Mouse (Mus musculus): ENCODE results near the gene Srsf3. TPM values are rescaled to one million over a fixed set of nuclear protein-coding genes. Genes with fewer than 3 reads are reported as not detected.
"Not testable (repeated sequence)": the region's sequence is repeated elsewhere in the genome, so short reads cannot be mapped to it uniquely, and the experiment has no call there.

Srsf3 gene
- polyA plus RNA-seq, 1 experiment from 2014 or later: 403 TPM

- no peak for ATAC-seq (ENCODE audit: low FRiP score)
- H3K4me2 ChIP-seq: no peak overlapping the region
- no peak overlapping the region; the same call in 1 of the 2 replicates for H3K27ac ChIP-seq (replicated peaks)
- H3K36me3 ChIP-seq: no peaks in the 10 kb centered on the region
- H3K27me3 ChIP-seq (replicated peaks): no peaks in the 10 kb centered on the region
- no peaks in the 10 kb centered on the region for H3K9me3 ChIP-seq (replicated peaks)
- 78% methylated on average over 8 of the region's 8 CpGs for WGBS
- no peak overlapping the region for H3K4me3 ChIP-seq (replicated peaks)
- peaks cover 39% of the 10 kb centered on the region for H3K4me1 ChIP-seq
- H3K9ac ChIP-seq (replicated peaks): no peak overlapping the region
These were observed 26.1 kb downstream of the Srsf3 start for GRCm38 (mm10) chr17:29058487-29058886.

GRCm38 (mm10) chr17:29059581-29059980, 27.2 kb downstream of the Srsf3 start:
- Histone ChIP-seq H3K36me3 (no peaks in the 10 kb centered on the region), H3K4me2 (no peak overlapping the region)
- WGBS: 92% methylated on average over 3 of the region's 3 CpGs

DNA sequence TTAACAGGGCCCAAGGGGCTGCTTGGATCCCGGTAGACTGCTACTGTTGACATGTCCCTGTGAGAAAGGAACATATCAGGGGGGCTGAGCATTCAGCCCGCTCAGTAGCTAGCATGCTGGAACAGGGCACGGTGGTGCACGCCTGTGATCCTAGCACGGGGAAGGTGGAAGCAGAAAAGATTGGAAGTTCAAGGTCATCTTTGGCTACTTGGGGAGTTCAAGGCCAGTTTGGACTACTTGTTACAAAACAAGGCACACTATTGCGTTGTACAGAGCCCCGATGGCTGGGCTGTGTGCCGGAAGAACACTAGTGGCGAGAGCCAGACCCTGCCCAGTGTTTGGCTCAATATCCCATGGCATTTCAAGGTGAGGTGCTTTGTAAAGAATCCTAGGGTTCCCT, 28.5 kb downstream of the Srsf3 start:
- Histone ChIP-seq H3K9ac (replicated peaks) (no peak overlapping the region), H3K27ac (replicated peaks) (no peak overlapping the region), H3K27me3 (replicated peaks) (no peaks in the 10 kb centered on the region), H3K36me3 (no peaks in the 10 kb centered on the region), H3K9me3 (replicated peaks) (no peaks in the 10 kb centered on the region), H3K4me3 (replicated peaks) (no peak overlapping the region), H3K4me1 (peaks cover 33% of the 10 kb centered on the region), H3K4me2 (no peak overlapping the region)
- WGBS: 85% methylated on average over 9 of the region's 9 CpGs
- ATAC-seq (ENCODE audit: low FRiP score): no peak

More at GRCm38 (mm10) chr17:29059581-29059980, 27.2 kb downstream of the Srsf3 start:
- no peaks in the 10 kb centered on the region for H3K9me3 ChIP-seq (replicated peaks)
- no peaks in the 10 kb centered on the region for H3K27me3 ChIP-seq (replicated peaks)
- peaks cover 33% of the 10 kb centered on the region for H3K4me1 ChIP-seq
- no peak overlapping the region for H3K4me3 ChIP-seq (replicated peaks)
- no peak overlapping the region for H3K27ac ChIP-seq (replicated peaks)
- ATAC-seq (ENCODE audit: low FRiP score): no peak
- no peak overlapping the region for H3K9ac ChIP-seq (replicated peaks)

DNA sequence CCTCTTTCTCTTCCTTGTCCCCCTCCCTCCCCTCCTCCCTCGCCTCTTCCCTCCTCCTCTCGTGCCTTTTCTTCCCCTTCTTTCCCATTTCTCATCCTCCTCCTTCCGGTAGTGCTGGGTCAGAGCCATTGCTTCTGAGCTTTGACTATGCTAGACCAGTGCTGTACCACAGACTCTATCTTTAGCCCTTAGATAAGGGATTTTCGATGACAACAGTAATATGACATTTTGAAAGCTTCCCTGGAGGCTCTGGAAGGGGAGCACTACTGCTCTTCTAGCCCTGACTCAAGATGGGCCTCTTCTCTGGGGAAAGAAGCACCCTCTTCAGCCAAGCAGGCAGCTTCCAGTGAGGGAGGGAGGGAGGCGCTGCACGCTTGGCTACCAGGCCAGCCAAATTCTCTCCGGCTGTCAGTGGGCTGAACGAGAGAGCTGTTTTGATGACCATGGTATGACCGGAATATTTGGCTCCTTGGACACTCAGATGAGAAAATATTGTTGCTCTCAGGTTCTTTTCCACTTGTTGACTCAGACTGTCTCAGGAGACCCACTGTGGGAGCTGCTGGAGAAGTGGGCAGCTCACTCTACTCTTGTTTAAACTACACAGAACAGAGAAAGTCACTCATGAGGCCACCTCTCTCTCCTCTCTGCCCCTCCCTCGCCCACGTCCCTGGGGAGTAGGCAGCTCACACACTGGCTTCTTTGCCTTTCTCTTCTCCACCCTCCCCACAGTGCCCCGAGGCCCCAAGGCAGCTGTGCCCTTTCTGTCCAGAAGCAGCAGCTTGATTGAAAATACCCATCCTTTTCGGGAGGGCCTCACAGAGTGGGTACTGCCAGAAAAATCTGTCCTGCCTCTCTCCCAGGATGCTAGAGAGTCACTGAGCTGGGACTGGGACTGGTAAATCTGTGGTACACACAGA, 29.9 kb downstream of the Srsf3 start:
- Histone ChIP-seq H3K27ac (replicated peaks) (0 out of 2 replicates have a peak overlapping the region, but pooled peaks have one; percentile 18), H3K4me3 (replicated peaks) (no peak overlapping the region), H3K4me2 (no peak overlapping the region), H3K27me3 (replicated peaks) (no peaks in the 10 kb centered on the region), H3K36me3 (no peaks in the 10 kb centered on the region), H3K4me1 (peaks cover 22% of the 10 kb centered on the region), H3K9me3 (replicated peaks) (no peaks in the 10 kb centered on the region), H3K9ac (replicated peaks) (0 out of 2 replicates have a peak overlapping the region, but pooled peaks have one; percentile 10)
- WGBS: 53% methylated on average over 13 of the region's 13 CpGs
- no peak for ATAC-seq (ENCODE audit: low FRiP score)

DNA sequence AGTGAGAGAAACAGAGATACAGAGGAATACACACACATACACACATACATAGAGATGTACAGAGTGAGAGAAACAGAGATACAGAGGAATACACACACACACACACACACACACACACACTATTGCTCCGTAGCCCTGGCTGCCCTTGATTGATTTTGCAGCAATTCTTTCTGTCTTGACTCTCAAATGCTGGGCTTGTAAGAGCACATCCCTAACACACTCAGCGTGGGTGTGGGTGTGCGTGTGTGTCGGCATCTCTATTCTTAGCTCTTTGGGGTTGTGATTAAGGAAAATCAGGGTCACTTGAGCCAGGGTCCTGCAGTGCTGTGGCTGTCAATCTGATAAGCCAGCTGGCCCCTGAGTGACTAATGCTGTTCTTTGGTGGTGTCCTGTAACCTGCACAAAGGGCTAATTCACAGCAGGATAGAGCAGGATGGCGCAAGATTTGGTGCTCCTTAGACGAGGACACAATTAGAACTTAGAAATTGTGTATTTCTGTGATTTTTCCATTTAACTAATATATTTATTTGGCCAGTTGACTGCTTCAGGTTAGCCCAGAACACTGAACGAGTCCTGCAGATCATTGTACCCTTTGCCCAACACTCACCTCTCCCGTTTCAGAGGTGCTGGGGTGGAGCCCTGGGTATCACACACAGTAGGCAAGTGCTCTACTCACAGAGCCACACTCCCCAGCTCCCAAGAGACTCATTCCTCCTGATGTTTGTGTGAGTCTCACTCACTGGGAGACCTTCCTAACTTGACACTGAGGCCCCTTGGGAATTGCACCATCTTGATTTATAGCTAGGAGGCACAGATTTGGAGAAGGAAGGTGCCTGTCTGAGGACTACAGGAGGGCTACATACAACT, 30.9 kb downstream of the Srsf3 start:
- H3K36me3 ChIP-seq: no peaks in the 10 kb centered on the region
- ATAC-seq (ENCODE audit: low FRiP score): no peak
- no peak overlapping the region for H3K9ac ChIP-seq (replicated peaks)
- no peak overlapping the region for H3K4me2 ChIP-seq
- WGBS: 58% methylated on average over 8 of the region's 8 CpGs
- no peaks in the 10 kb centered on the region for H3K9me3 ChIP-seq (replicated peaks)
- H3K4me3 ChIP-seq (replicated peaks): no peak overlapping the region
- H3K27me3 ChIP-seq (replicated peaks): no peaks in the 10 kb centered on the region
- H3K27ac ChIP-seq (replicated peaks): 0 out of 2 replicates have a peak overlapping the region, but pooled peaks have one; percentile 5
- peaks cover 12% of the 10 kb centered on the region for H3K4me1 ChIP-seq

GRCm38 (mm10) chr17:29063988-29064285, 31.5 kb downstream of the Srsf3 start:
- H3K27me3 ChIP-seq (replicated peaks): no peaks in the 10 kb centered on the region
- H3K27ac ChIP-seq (replicated peaks): no peak overlapping the region
- H3K9ac ChIP-seq (replicated peaks): no peak overlapping the region
- no peak overlapping the region for H3K4me3 ChIP-seq (replicated peaks)
- WGBS: 20% methylated on average over 2 of the region's 2 CpGs
- H3K36me3 ChIP-seq: no peaks in the 10 kb centered on the region
- H3K9me3 ChIP-seq (replicated peaks): no peaks in the 10 kb centered on the region
- no peak overlapping the region for H3K4me2 ChIP-seq
- no peak for ATAC-seq (ENCODE audit: low FRiP score)
- peaks cover 9% of the 10 kb centered on the region for H3K4me1 ChIP-seq

DNA sequence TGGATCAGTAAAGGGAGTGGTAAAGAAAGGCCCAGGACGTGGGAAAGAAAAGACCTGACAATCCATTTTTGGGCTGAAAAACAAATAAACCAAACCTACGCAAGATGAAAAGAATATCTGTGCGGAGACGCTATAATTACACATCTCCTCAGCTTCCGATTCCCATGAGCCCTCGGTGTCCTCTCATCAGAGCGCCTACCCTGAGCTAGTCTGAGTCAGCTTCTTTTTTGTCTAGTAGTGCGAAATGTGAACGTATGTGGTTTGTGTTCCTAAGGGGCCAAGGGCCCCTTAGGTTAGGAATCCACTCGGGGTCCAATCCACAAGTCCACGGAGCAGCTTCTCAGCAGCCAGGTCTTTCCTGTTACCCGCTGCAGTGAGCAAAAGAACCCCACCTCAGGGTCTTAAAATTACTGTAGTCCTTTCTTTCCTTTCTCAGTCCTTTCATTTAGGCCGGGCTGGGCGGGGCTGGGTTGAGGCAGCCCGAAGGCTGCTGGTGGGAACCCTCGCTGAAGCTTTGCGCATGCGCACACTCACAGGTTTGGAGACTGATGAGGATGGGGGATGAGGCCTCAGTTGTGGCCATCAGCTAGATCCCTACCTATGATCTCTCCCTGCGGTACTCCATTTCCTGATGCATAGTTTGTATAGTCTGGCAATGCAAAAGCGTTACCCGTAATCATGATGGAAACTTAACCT, 33.0 kb downstream of the Srsf3 start:
- Histone ChIP-seq H3K27me3 (replicated peaks) (no peaks in the 10 kb centered on the region), H3K9me3 (replicated peaks) (no peaks in the 10 kb centered on the region), H3K27ac (replicated peaks) (no peak overlapping the region), H3K4me1 (peaks cover 7% of the 10 kb centered on the region), H3K36me3 (no peaks in the 10 kb centered on the region), H3K9ac (replicated peaks) (no peak overlapping the region), H3K4me2 (no peak overlapping the region), H3K4me3 (replicated peaks) (no peak overlapping the region)
- 83% methylated on average over 21 of the region's 21 CpGs for WGBS
- ATAC-seq (ENCODE audit: low FRiP score): no peak

DNA sequence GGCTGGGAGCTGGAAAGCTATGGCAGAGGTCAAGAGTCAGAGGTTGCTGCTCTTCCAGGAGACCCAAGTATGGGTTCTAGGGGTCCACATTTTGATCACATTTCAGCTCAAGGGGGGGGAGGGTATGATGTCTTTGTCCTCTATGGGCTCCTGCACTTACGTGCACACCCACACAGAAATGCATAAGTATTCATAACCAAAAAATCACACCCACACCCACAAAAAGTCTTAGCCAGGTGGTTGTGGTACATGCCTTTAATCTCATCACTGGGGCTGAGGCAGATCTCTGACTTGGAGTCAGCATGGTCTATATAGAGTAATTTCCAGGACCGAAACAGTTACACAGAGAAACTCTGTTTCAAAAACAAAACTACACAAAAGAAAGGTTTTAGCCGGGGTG, 33.5 kb downstream of the Srsf3 start:
- H3K4me1 ChIP-seq: peaks cover 7% of the 10 kb centered on the region
- ATAC-seq (ENCODE audit: low FRiP score): no peak
- H3K36me3 ChIP-seq: no peaks in the 10 kb centered on the region
- H3K27ac ChIP-seq (replicated peaks): no peak overlapping the region
- 92% methylated on average over 3 of the region's 3 CpGs for WGBS
- no peaks in the 10 kb centered on the region for H3K27me3 ChIP-seq (replicated peaks)
- H3K4me3 ChIP-seq (replicated peaks): no peak overlapping the region
- no peak overlapping the region for H3K9ac ChIP-seq (replicated peaks)
- no peak overlapping the region for H3K4me2 ChIP-seq
- no peaks in the 10 kb centered on the region for H3K9me3 ChIP-seq (replicated peaks)

- H3K9me3 ChIP-seq (replicated peaks); H3K27me3 ChIP-seq (replicated peaks); H3K4me1 ChIP-seq; H3K9ac ChIP-seq (replicated peaks); H3K27ac ChIP-seq (replicated peaks); ATAC-seq (ENCODE audit: low FRiP score); H3K4me2 ChIP-seq; H3K36me3 ChIP-seq; H3K4me3 ChIP-seq (replicated peaks): not testable (repeated sequence)
- WGBS: 84% methylated on average over 3 of the region's 3 CpGs
These were observed 35.0 kb downstream of the Srsf3 start for GRCm38 (mm10) chr17:29067416-29067815.

DNA sequence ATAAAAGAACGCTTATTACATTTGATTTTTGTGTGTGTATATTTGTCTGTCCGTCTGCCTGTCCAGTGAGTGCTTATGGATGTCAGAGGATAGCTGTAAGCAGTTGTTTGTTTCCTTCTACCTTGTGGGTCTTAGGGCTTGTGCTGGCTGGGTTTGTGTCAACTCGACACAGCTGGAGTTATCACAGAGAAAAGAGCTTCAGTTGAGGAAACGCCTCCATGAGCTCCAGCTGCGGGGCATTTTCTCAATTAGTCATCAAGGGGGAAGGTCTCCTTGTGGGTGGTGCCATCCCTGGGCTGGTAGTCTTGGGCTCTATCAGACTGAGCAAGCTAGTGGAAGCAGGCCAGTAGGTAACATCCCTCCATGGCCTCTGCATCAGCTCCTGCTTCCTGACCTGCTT, 35.4 kb downstream of the Srsf3 start:
- 57% methylated on average over 5 of the region's 5 CpGs for WGBS
- Histone ChIP-seq H3K36me3 (no peaks in the 10 kb centered on the region), H3K27me3 (replicated peaks) (no peaks in the 10 kb centered on the region), H3K9ac (replicated peaks) (no peak overlapping the region), H3K4me3 (replicated peaks) (no peak overlapping the region), H3K4me2 (no peak overlapping the region), H3K9me3 (replicated peaks) (no peaks in the 10 kb centered on the region), H3K27ac (replicated peaks) (no peak overlapping the region), H3K4me1 (peaks cover 3% of the 10 kb centered on the region)
- ATAC-seq (ENCODE audit: low FRiP score): no peak

DNA sequence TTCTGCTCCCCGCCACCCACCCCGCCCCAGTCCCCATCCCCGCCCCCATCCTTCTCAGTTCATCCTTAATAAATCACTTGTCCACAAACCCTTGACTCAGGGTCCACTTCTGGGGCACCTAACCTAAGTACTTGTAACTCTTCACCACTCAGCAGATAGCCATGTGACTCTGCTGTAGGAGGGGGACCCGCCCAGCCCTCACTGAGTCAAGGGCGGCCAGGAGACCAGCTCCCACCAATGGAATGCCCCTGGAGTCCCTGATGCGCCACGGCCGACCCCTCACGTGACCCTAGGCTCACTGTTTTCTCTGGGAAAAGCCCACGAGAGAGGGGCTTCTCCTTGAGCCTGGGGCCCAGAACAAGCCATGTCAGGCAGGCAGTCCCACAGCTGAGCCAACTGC, 36.6 kb downstream of the Srsf3 start:
- H3K4me2 ChIP-seq: no peak overlapping the region
- H3K36me3 ChIP-seq: no peaks in the 10 kb centered on the region
- no peak for ATAC-seq (ENCODE audit: low FRiP score)

More for the DNA sequence above, 36.6 kb downstream of the Srsf3 start:
- H3K4me3 ChIP-seq (replicated peaks): no peak overlapping the region
- 82% methylated on average over 10 of the region's 10 CpGs for WGBS
- peaks cover 10% of the 10 kb centered on the region for H3K4me1 ChIP-seq
- H3K27me3 ChIP-seq (replicated peaks): no peaks in the 10 kb centered on the region
- no peaks in the 10 kb centered on the region for H3K9me3 ChIP-seq (replicated peaks)
- no peak overlapping the region for H3K9ac ChIP-seq (replicated peaks)
- no peak overlapping the region for H3K27ac ChIP-seq (replicated peaks)
